Mouse (Mus musculus): ENCODE measurements around the gene Gpr142. TPM values are rescaled to one million over a fixed set of nuclear protein-coding genes. Genes with fewer than 3 reads are reported as not detected.
A peak's percentile ranks its signal among the peaks of the same experiment; 100 is the strongest.

Gene Gpr142
- polyA plus RNA-seq, 1 experiment from 2014 or later = not detected

- Histone ChIP-seq H3K36me3 (ENCODE audit: control insufficient read depth, insufficient read depth, low read length) (no peaks in the 10 kb centered on the region), H3K27ac (ENCODE audit: low read depth) (no peak overlapping the region), H3K9me3 (ENCODE audit: control insufficient read depth, low read length) (no peaks in the 10 kb centered on the region), H3K9ac (ENCODE audit: low read length) (no peak overlapping the region), H3K4me1 (replicated peaks; ENCODE audit: control insufficient read depth, insufficient read depth, low read length) (peaks cover 26% of the 10 kb centered on the region), H3K4me3 (ENCODE audit: low read depth, low read length) (no peak overlapping the region), H3K4me2 (ENCODE audit: low read length) (peak overlapping the region; percentile 57; the same call in 1 of the 2 replicates), H3K27me3 (replicated peaks; ENCODE audit: control insufficient read depth, insufficient read depth, low read length) (peaks cover 47% of the 10 kb centered on the region)
- ATAC-seq (replicated peaks; ENCODE audit: low FRiP score, low TSS enrichment, low read depth) (no peak), DNase-seq (ENCODE audit: low spot score) (no peak)
- WGBS = 58% methylated on average over 4 of the region's 4 CpGs
Measured at GRCm38 (mm10) chr11:114794691-114795090, 4.0 kb upstream of the Gpr142 start.

GRCm38 (mm10) chr11:114795231-114795746 lies 3.4 kb upstream of the Gpr142 start:
- Histone ChIP-seq H3K4me3 (ENCODE audit: low read depth, low read length) (peak overlapping the region; percentile 34), H3K4me2 (ENCODE audit: low read length) (peak overlapping the region; percentile 57), H3K4me1 (replicated peaks; ENCODE audit: control insufficient read depth, insufficient read depth, low read length) (peaks cover 26% of the 10 kb centered on the region), H3K9ac (ENCODE audit: low read length) (0 out of 2 replicates have a peak overlapping the region, but pooled peaks have one; percentile 11), H3K27ac (ENCODE audit: low read depth) (no peak overlapping the region), H3K27me3 (replicated peaks; ENCODE audit: control insufficient read depth, insufficient read depth, low read length) (peaks cover 41% of the 10 kb centered on the region), H3K9me3 (ENCODE audit: control insufficient read depth, low read length) (no peaks in the 10 kb centered on the region), H3K36me3 (ENCODE audit: control insufficient read depth, insufficient read depth, low read length) (no peaks in the 10 kb centered on the region)
- WGBS = 0% methylated on average over 7 of the region's 7 CpGs
- DNase-seq (ENCODE audit: low spot score) (peak; percentile 87), ATAC-seq (replicated peaks; ENCODE audit: low FRiP score, low TSS enrichment, low read depth) (peak; percentile 69)

GRCm38 (mm10) chr11:114795848-114796322 lies 2.8 kb upstream of the Gpr142 start, which contains the start of gene Btbd17:
TSS of gene Btbd17 (minus strand) at chr11:114795945.
- Histone ChIP-seq H3K9me3 (ENCODE audit: control insufficient read depth, low read length) (no peaks in the 10 kb centered on the region), H3K4me1 (replicated peaks; ENCODE audit: control insufficient read depth, insufficient read depth, low read length) (peaks cover 26% of the 10 kb centered on the region), H3K27ac (ENCODE audit: low read depth) (no peak within 1 kb of the TSS), H3K36me3 (ENCODE audit: control insufficient read depth, insufficient read depth, low read length) (no peaks in the 10 kb centered on the region), H3K4me3 (ENCODE audit: low read depth, low read length) (peak within 1 kb of the TSS; percentile 34), H3K4me2 (ENCODE audit: low read length) (peak within 1 kb of the TSS; percentile 57), H3K27me3 (replicated peaks; ENCODE audit: control insufficient read depth, insufficient read depth, low read length) (peaks cover 35% of the 10 kb centered on the region), H3K9ac (ENCODE audit: low read length) (0 out of 2 replicates have a peak within 1 kb of the TSS, but pooled peaks have one; percentile 11)
- peak; percentile 52 for ATAC-seq (replicated peaks; ENCODE audit: low FRiP score, low TSS enrichment, low read depth)
- 24% methylated on average over 4 of the region's 4 CpGs for WGBS
- DNase-seq (ENCODE audit: low spot score) = no peak

DNA sequence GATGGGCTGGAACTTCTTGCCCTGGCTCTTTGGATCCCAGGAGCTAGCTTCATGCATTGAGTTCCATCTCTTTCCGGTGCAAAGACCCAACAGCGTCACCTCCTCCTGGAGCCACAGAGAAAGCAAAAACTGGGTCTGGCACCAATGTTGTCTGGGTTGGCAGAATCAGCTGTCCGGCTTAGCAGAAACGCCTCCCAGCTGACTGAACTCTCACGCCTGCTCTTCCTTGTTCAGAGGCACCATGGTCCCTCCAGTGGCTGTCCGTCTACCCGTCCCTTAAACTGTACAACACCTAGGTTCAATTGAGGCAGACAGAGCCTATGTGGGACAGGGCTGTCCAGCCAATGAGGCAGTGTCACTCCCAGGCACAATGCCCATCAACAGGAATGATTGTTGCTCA lies 1.5 kb upstream of the Gpr142 start:
- peaks cover 2% of the 10 kb centered on the region; the same call in 1 of the 2 replicates for H3K9me3 ChIP-seq (ENCODE audit: control insufficient read depth, low read length)
- peaks cover 17% of the 10 kb centered on the region for H3K4me1 ChIP-seq (replicated peaks; ENCODE audit: control insufficient read depth, insufficient read depth, low read length)
- no peak overlapping the region for H3K9ac ChIP-seq (ENCODE audit: low read length)
- no peak for DNase-seq (ENCODE audit: low spot score)
- H3K36me3 ChIP-seq (ENCODE audit: control insufficient read depth, insufficient read depth, low read length) = no peaks in the 10 kb centered on the region
- 87% methylated on average over 7 of the region's 7 CpGs for WGBS
- H3K4me3 ChIP-seq (ENCODE audit: low read depth, low read length) = no peak overlapping the region
- no peak for ATAC-seq (replicated peaks; ENCODE audit: low FRiP score, low TSS enrichment, low read depth)
- H3K27ac ChIP-seq (ENCODE audit: low read depth) = no peak overlapping the region
- no peak overlapping the region for H3K4me2 ChIP-seq (ENCODE audit: low read length)
- peaks cover 22% of the 10 kb centered on the region for H3K27me3 ChIP-seq (replicated peaks; ENCODE audit: control insufficient read depth, insufficient read depth, low read length)

DNA sequence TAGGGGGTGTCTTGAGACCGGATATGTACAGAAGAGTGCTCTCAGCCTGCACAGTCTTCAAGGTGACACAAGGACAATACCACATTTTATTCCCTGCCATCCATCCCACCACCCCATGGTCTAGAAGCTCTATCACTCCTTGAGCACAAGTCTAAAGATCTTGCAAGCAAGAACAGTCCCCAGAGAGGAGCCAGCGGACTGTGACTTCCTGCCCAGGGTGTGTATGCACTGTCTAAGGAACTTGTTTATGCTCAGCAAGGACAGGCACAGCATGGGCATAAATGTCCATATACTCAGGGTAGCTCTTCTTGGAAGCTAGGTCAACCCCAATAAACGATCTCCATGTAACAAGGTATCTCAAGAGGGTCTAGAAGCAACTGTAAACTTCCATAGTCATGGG lies 743 bp upstream of the Gpr142 start:
- H3K9ac ChIP-seq (ENCODE audit: low read length) = no peak overlapping the region
- H3K4me1 ChIP-seq (replicated peaks; ENCODE audit: control insufficient read depth, insufficient read depth, low read length) = peaks cover 15% of the 10 kb centered on the region; the same call in 1 of the 2 replicates
- no peak overlapping the region for H3K4me2 ChIP-seq (ENCODE audit: low read length)
- ATAC-seq (replicated peaks; ENCODE audit: low FRiP score, low TSS enrichment, low read depth) (no peak), DNase-seq (ENCODE audit: low spot score) (no peak)
- H3K4me3 ChIP-seq (ENCODE audit: low read depth, low read length) = no peak overlapping the region
- H3K36me3 ChIP-seq (ENCODE audit: control insufficient read depth, insufficient read depth, low read length) = no peaks in the 10 kb centered on the region
- H3K9me3 ChIP-seq (ENCODE audit: control insufficient read depth, low read length) = peaks cover 2% of the 10 kb centered on the region; the same call in 1 of the 2 replicates
- no peak overlapping the region for H3K27ac ChIP-seq (ENCODE audit: low read depth)
- WGBS = 79% methylated on average over 3 of the region's 3 CpGs
- H3K27me3 ChIP-seq (replicated peaks; ENCODE audit: control insufficient read depth, insufficient read depth, low read length) = peaks cover 14% of the 10 kb centered on the region

DNA sequence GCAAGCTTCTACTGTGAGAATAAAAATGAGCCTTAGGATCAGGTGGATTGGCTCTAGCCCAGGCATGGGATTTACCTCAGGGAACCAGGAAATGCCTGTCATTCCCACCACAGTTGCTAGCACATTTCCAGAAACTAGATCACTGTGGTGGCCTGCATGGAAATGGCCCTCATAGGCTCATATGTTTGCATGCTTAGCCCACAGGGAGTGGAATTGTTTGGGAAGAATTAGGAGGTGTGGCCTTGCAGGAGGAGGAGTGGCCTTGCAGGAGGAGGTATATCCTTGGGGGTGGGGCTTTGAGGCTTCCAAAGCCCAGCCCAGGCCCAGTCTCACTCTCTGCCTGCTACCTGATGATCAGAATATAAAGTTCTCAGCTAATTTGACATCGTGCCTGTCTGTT lies 3.2 kb downstream of the Gpr142 start:
- Histone ChIP-seq H3K9ac (ENCODE audit: low read length) (no peak overlapping the region), H3K9me3 (ENCODE audit: control insufficient read depth, low read length) (peaks cover 2% of the 10 kb centered on the region; the same call in 1 of the 2 replicates), H3K4me2 (ENCODE audit: low read length) (no peak overlapping the region), H3K4me1 (replicated peaks; ENCODE audit: control insufficient read depth, insufficient read depth, low read length) (peaks cover 5% of the 10 kb centered on the region; the same call in 1 of the 2 replicates), H3K27me3 (replicated peaks; ENCODE audit: control insufficient read depth, insufficient read depth, low read length) (no peaks in the 10 kb centered on the region), H3K36me3 (ENCODE audit: control insufficient read depth, insufficient read depth, low read length) (no peaks in the 10 kb centered on the region), H3K4me3 (ENCODE audit: low read depth, low read length) (no peak overlapping the region), H3K27ac (ENCODE audit: low read depth) (no peak overlapping the region)
- DNase-seq (ENCODE audit: low spot score) = no peak
- ATAC-seq (replicated peaks; ENCODE audit: low FRiP score, low TSS enrichment, low read depth) = no peak
- WGBS = 85% methylated on average over 1 of the region's 1 CpGs

DNA sequence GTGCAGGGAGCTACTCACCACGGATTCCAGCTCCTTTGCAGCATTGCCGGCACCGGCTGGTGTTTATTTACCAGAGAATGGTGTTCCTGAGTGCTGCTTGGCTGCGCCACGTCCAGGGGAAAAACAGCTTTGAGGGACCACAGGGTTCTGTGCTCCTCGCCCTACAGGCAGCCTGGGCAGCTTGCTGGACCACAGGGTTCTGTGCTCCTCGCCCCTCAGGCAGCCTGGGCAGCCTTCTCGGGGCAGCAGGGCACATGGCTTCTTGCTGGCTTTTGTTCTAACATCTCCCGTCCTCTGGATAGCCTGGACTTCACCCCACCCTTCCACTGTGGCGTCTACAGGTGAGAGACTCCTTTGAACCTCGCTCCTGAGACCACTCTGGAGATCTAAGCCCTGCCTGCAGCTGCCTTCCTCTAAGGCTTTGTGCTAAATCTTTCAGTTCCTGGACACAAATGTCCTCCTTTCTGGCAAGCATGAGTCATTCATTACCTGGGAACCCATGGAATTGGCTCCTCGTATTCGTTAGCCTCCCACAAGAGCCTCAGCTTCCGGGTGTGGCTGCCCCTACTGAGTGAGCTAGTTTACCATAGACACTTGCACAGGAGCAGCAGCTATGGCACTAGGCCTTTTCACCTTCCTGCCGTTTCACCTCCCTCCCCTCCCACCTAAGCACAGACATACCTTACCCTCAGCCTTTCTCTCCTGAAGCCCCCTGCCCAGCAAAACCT lies 4.0 kb downstream of the Gpr142 start:
- H3K27ac ChIP-seq (ENCODE audit: low read depth) = no peak overlapping the region
- H3K27me3 ChIP-seq (replicated peaks; ENCODE audit: control insufficient read depth, insufficient read depth, low read length) = no peaks in the 10 kb centered on the region
- no peak overlapping the region for H3K4me3 ChIP-seq (ENCODE audit: low read depth, low read length)
- H3K4me2 ChIP-seq (ENCODE audit: low read length) = no peak overlapping the region
- 48% methylated on average over 15 of the region's 15 CpGs for WGBS
- peaks cover 10% of the 10 kb centered on the region; the same call in 1 of the 2 replicates for H3K4me1 ChIP-seq (replicated peaks; ENCODE audit: control insufficient read depth, insufficient read depth, low read length)
- DNase-seq (ENCODE audit: low spot score) (no peak), ATAC-seq (replicated peaks; ENCODE audit: low FRiP score, low TSS enrichment, low read depth) (no peak)
- H3K9ac ChIP-seq (ENCODE audit: low read length) = no peak overlapping the region
- peaks cover 2% of the 10 kb centered on the region; the same call in 1 of the 2 replicates for H3K9me3 ChIP-seq (ENCODE audit: control insufficient read depth, low read length)
- H3K36me3 ChIP-seq (ENCODE audit: control insufficient read depth, insufficient read depth, low read length) = no peaks in the 10 kb centered on the region

GRCm38 (mm10) chr11:114803990-114804389 lies 5.3 kb downstream of the Gpr142 start:
- Histone ChIP-seq H3K27ac (ENCODE audit: low read depth) (no peak overlapping the region), H3K36me3 (ENCODE audit: control insufficient read depth, insufficient read depth, low read length) (no peaks in the 10 kb centered on the region), H3K4me1 (replicated peaks; ENCODE audit: control insufficient read depth, insufficient read depth, low read length) (peaks cover 14% of the 10 kb centered on the region; the same call in 1 of the 2 replicates), H3K27me3 (replicated peaks; ENCODE audit: control insufficient read depth, insufficient read depth, low read length) (no peaks in the 10 kb centered on the region), H3K9me3 (ENCODE audit: control insufficient read depth, low read length) (peaks cover 2% of the 10 kb centered on the region; the same call in 1 of the 2 replicates), H3K4me2 (ENCODE audit: low read length) (no peak overlapping the region), H3K4me3 (ENCODE audit: low read depth, low read length) (no peak overlapping the region), H3K9ac (ENCODE audit: low read length) (no peak overlapping the region)
- ATAC-seq (replicated peaks; ENCODE audit: low FRiP score, low TSS enrichment, low read depth) = no peak
- no peak for DNase-seq (ENCODE audit: low spot score)
- WGBS = 66% methylated on average over 8 of the region's 8 CpGs

Data from intestine, embryonic 14.5 days (tissue).